Mouse (Mus musculus): ENCODE data around the gene Slc13a5.

The Slc13a5 gene

GRCm38 (mm10) chr11:72256441-72256840 lies 10.6 kb downstream of the Slc13a5 start:
- no peak for DNase-seq

- DNase-seq: no peak
Measured at GRCm38 (mm10) chr11:72255629-72256028, 11.4 kb downstream of the Slc13a5 start.

- DNase-seq: no peak
Measured at GRCm38 (mm10) chr11:72245196-72245753, 21.7 kb downstream of the Slc13a5 start.

GRCm38 (mm10) chr11:72240062-72240860 lies 26.8 kb downstream of the Slc13a5 start:
- no peak for DNase-seq

GRCm38 (mm10) chr11:72234013-72234412 lies 33.0 kb downstream of the Slc13a5 start:
- DNase-seq: no peak

GRCm38 (mm10) chr11:72232991-72233390 lies 34.0 kb downstream of the Slc13a5 start:
- no peak for DNase-seq

GRCm38 (mm10) chr11:72232068-72232467 lies 35.0 kb downstream of the Slc13a5 start:
- DNase-seq: no peak

- no peak for DNase-seq
Measured at GRCm38 (mm10) chr11:72228513-72228912, 38.5 kb downstream of the Slc13a5 start.

- DNase-seq: no peak
Measured at GRCm38 (mm10) chr11:72226901-72227300, 40.1 kb downstream of the Slc13a5 start.

GRCm38 (mm10) chr11:72226020-72226791 lies 40.8 kb downstream of the Slc13a5 start:
- no peak for DNase-seq

GRCm38 (mm10) chr11:72224865-72225264 lies 42.2 kb downstream of the Slc13a5 start:
- peak; percentile 77 for DNase-seq

- no peak for DNase-seq
Measured at GRCm38 (mm10) chr11:72223414-72223813, 43.6 kb downstream of the Slc13a5 start.

GRCm38 (mm10) chr11:72221278-72221677 lies 45.7 kb downstream of the Slc13a5 start:
- peak; percentile 86 to 87 for DNase-seq

GRCm38 (mm10) chr11:72217116-72217515 lies 49.9 kb downstream of the Slc13a5 start:
- no peak for DNase-seq

GRCm38 (mm10) chr11:72215410-72215797 lies 51.6 kb downstream of the Slc13a5 start, which contains the start of gene Med31:
Med31 (minus strand) TSS chr11:72215592.
- DNase-seq: peak; percentile 83 to 88

GRCm38 (mm10) chr11:72214591-72215409 lies 52.2 kb downstream of the Slc13a5 start:
- peak; percentile 94 to 95 for DNase-seq

- no peak for DNase-seq
Measured at GRCm38 (mm10) chr11:72207834-72208377, 59.1 kb downstream of the Slc13a5 start.

GRCm38 (mm10) chr11:72207204-72207833 lies 59.7 kb downstream of the Slc13a5 start, which contains the start of the genes 4933427D14Rik and Txndc17:
4933427D14Rik (minus strand) TSS chr11:72207459.
Txndc17 (plus strand) TSS chr11:72207547.
- DNase-seq: peak; percentile 82 to 83

- peak in 1 of 2 experiments; percentile 11 for DNase-seq
Measured at GRCm38 (mm10) chr11:72206341-72207203, 60.5 kb downstream of the Slc13a5 start, which contains the start of gene Gm43951. Gm43951 (minus strand) TSS chr11:72206840.

GRCm38 (mm10) chr11:72205256-72205655 lies 61.8 kb downstream of the Slc13a5 start:
- no peak for DNase-seq

GRCm38 (mm10) chr11:72203440-72203839 lies 63.6 kb downstream of the Slc13a5 start:
- DNase-seq: no peak
